Mouse (Mus musculus) neural tube, embryonic 11.5 days (tissue): ENCODE results near the gene Ap2m1. TPM values are rescaled to one million over a fixed set of nuclear protein-coding genes. Genes with fewer than 3 reads are reported as not detected.

Source experiments
- ATAC-seq: fragments of 200-750 bp; cut with Nextera tagmentation; 2 replicates; pipeline ENCODE4 v1.8.0; 2017; ENCODE audit warnings: moderate number of reproducible peaks, mild to moderate bottlenecking, moderate TSS enrichment, moderate library complexity; ENCODE audit not compliant: insufficient read depth, low FRiP score, low TSS enrichment
- DNase-seq: peaks from one replicate; pipeline ENCODE4 v3.0.0-alpha.2; 2015; ENCODE audit warnings: low spot score
- H3K27ac ChIP-seq: fragments of 300-500 bp; sonication (generic); 2 replicates; pipeline ENCODE4 v1.5.1; 2014; ENCODE audit warnings: low read depth, mild to moderate bottlenecking, low read length
- H3K27me3 ChIP-seq: fragments of 300-500 bp; sonication (generic); 2 replicates; pipeline ENCODE4 v1.6.1; 2014; ENCODE audit warnings: mild to moderate bottlenecking, low read length, mixed read lengths; ENCODE audit not compliant: control insufficient read depth, insufficient read depth
- H3K36me3 ChIP-seq: fragments of 300-500 bp; sonication (generic); 2 replicates; pipeline ENCODE4 v1.6.1; 2014; ENCODE audit warnings: mild to moderate bottlenecking, low read length, moderate library complexity, mixed read lengths; ENCODE audit not compliant: control insufficient read depth, insufficient read depth
- H3K4me1 ChIP-seq: fragments of 300-500 bp; sonication (generic); 2 replicates; pipeline ENCODE4 v1.6.1; 2014; ENCODE audit warnings: low read length, mixed read lengths; ENCODE audit not compliant: control insufficient read depth, insufficient read depth
- H3K4me2 ChIP-seq: fragments of 300-500 bp; sonication (generic); 2 replicates; pipeline ENCODE4 v1.6.1; 2014; ENCODE audit warnings: low read depth, mild to moderate bottlenecking, moderate library complexity
- H3K4me3 ChIP-seq: fragments of 300-500 bp; sonication (generic); 2 replicates; pipeline ENCODE4 v1.5.1; 2014; ENCODE audit warnings: low read depth, low read length
- H3K9ac ChIP-seq: fragments of 300-500 bp; sonication (generic); 2 replicates; pipeline ENCODE4 v1.6.1; 2014; ENCODE audit warnings: mild to moderate bottlenecking, low read length
- H3K9me3 ChIP-seq: fragments of 300-500 bp; sonication (generic); 2 replicates; pipeline ENCODE4 v1.6.1; 2016; ENCODE audit warnings: low read length; ENCODE audit not compliant: control insufficient read depth
- WGBS: fragments of 180-500 bp; shearing (Covaris S2); extraction: QIAGEN DNeasy Blood & Tissue Kit; methylation state at CpG from one replicate; pipeline ENCODE4 v1.1.7; 2014; 5-methylcytosine and 5-hydroxymethylcytosine counted together
- polyA plus RNA-seq: library from polyadenylated mRNA; unstranded; fragments of >200 nt; fragmentation: Nextera tagmentation; extraction: Ambion mirVana; gene quantifications from 2 replicates; pipeline ENCODE4 v1.2.1, GENCODE M21; 2014

The Ap2m1 gene
- polyA plus RNA-seq, 1 experiment from 2014 or later = 907 TPM

DNA sequence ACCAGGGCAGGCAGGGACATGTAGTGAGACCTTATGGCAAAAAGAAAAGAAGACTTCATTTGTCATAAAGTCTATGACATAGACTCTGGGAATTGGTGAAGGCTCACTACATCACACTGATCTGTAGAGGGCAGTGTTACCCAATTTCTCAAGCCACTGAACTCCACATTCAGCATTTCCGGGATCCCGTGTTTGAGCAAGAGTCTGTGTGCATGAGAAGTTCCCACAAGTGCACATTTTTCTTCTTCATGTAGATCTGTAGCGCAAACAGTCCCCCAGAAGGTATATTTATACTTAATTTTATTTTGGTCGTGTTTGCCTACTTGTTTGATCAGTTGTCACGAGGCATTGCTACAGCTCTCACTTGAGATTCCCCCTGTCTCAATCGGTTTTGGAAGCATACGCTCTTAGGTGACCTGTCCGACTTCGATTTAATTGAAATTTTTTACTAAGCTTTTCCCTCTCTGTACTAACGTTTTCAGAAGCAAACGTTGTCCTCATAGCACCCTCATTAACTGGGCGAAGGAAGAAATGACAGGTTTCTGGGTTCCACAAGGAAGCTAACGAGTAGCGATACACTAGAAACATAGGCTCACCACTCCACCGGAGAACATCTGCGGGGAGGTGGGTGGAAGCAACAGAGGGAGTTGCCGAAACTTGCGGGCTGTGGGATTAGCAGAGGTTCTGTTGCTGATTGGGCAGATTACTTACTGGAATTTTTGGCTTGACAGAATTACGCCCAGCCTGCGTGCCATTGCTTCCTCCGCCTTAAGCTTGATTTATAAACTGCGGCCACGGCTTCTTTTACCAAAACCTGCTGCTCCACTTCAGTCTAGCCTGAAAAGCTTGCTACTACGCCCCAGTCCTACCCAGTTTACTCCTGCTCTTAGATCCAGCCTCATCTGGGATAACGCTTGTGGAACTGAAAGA, 38.3 kb upstream of the Ap2m1 start:
- WGBS = 23% methylated on average over 25 of the region's 25 CpGs
- peak; percentile 62 for DNase-seq
- H3K9ac ChIP-seq = no peak overlapping the region
- H3K36me3 ChIP-seq = peaks cover 4% of the 10 kb centered on the region
- peaks cover 4% of the 10 kb centered on the region; the same call in 1 of the 2 replicates for H3K27me3 ChIP-seq
- no peaks in the 10 kb centered on the region for H3K9me3 ChIP-seq
- no peak overlapping the region for H3K27ac ChIP-seq
- peak overlapping the region; percentile 25 for H3K4me3 ChIP-seq
- H3K4me1 ChIP-seq = 0 out of 2 replicates have a peak, but pooled peaks cover 4% of the 10 kb centered on the region
- 0 out of 2 replicates have a peak, but pooled peaks have one; percentile 17 for ATAC-seq
- peak overlapping the region; percentile 45 for H3K4me2 ChIP-seq

DNA sequence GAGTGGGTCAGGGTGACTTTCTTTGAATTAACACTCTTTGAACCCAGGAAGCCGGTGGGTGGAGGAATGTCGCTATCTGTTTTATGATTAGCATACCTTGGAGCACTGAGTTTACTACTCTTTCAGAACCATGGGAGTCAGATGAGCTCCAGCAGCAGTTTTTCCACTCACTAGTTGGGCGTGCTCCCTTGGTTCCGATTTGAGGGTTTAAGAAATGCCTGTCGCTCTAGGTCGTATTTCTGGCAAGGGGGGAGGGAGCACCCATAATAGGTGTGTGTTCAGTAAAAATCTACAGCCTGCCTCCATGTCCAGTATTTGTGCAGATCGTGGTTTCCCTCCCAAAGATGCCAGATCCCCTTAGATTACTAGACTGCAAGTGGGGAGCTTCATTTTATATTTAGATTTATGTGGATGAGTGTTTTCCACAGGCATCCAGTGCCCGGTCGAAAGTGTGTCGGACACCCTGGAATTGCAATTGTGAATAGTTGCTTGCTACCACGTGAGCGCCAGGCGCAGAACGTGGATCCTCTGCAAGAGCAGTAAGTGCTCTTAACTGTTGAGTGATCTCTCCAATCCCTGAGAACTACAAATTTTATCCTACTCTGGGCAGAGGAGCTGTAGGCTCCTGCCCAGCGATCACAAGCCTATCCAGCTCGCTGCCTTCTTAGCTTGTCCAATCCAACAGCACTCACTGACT, 37.1 kb upstream of the Ap2m1 start:
- H3K4me2 ChIP-seq = peak overlapping the region; percentile 75
- no peak overlapping the region for H3K27ac ChIP-seq
- peak overlapping the region; percentile 94; the same call in 1 of the 2 replicates for H3K9ac ChIP-seq
- no peaks in the 10 kb centered on the region for H3K9me3 ChIP-seq
- H3K4me3 ChIP-seq = peak overlapping the region; percentile 89
- 10% methylated on average over 16 of the region's 16 CpGs for WGBS
- peak; percentile 3; the same call in 1 of the 2 replicates for ATAC-seq
- H3K4me1 ChIP-seq = 0 out of 2 replicates have a peak, but pooled peaks cover 4% of the 10 kb centered on the region
- DNase-seq = no peak
- H3K36me3 ChIP-seq = peaks cover 12% of the 10 kb centered on the region
- peaks cover 4% of the 10 kb centered on the region; the same call in 1 of the 2 replicates for H3K27me3 ChIP-seq

DNA sequence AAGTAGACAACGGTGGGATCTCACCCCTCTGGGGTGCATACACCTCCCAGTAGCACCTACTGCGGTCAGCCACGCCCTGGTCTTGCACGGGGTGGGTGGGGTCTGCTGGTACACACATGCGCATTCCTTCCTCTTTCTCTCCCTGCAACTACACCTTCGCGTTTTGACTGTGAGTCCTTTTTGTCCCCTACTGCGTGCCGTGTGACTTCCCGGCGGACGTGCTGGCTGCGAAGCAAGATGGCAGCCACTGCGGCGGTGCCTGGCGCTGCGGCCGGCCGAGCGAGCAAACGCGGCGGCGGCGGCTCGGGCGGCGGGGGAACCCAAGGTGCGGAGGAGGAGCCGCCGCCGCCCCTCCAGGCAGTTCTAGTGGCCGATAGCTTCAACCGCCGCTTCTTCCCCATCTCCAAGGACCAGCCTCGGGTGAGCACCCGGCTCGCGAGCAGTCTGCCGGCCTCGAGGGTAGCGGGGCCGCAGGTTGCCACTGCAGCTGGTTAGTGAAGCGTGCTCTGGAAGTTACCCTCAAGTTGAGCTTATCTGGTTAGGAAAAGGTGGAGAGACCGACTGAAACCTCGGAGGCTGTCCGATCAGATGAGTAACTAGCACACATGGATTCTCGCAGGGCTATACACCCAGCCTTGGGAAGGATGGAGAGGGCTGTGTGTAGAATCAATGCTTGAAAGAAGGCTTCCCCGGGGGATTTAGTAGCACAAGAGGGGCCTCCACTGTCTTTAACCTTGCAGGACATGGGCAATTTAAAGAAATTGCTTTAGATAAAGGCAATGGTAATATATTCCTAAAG, 36.4 kb upstream of the Ap2m1 start, which contains the start of gene Eif2b5:
Gene Eif2b5, plus strand, starts transcription at position 141 of the 799 bp plus-strand sequence.
- WGBS = under 1% methylated on average over 49 of the region's 49 CpGs
- peak; percentile 88 for DNase-seq
- Histone ChIP-seq H3K4me1 (0 out of 2 replicates have a peak, but pooled peaks cover 4% of the 10 kb centered on the region), H3K4me3 (peak within 1 kb of the TSS; percentile 89), H3K36me3 (peaks cover 18% of the 10 kb centered on the region), H3K4me2 (peak within 1 kb of the TSS; percentile 75), H3K9me3 (no peaks in the 10 kb centered on the region), H3K9ac (peak within 1 kb of the TSS; percentile 94), H3K27ac (peak within 1 kb of the TSS; percentile 56; the same call in 1 of the 2 replicates), H3K27me3 (peaks cover 4% of the 10 kb centered on the region; the same call in 1 of the 2 replicates)
- ATAC-seq = peak; percentile 92

DNA sequence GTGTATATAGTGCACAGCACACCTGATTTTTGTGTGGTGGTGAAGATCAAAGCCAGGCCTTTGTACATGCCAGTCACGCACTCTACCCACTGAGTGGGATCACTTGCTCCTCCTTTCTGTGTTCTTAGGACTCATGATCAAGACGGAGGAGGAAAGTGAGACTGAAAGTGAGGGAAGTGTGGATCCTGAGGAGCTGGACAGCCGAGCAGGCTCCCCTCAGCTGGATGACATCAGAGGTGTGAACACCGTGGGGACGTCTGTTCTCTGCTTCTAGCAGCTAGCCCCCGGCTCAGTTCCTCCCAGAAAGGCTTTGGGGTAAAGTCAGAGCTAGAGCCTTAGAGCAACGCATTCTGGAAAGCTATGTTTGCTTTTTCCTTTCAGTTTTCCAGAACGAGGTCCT, 29.3 kb upstream of the Ap2m1 start:
- H3K27ac ChIP-seq = no peak overlapping the region
- H3K9me3 ChIP-seq = no peaks in the 10 kb centered on the region
- ATAC-seq (no peak), DNase-seq (no peak)
- no peak overlapping the region for H3K4me2 ChIP-seq
- no peaks in the 10 kb centered on the region for H3K27me3 ChIP-seq
- no peaks in the 10 kb centered on the region for H3K4me1 ChIP-seq
- 82% methylated on average over 8 of the region's 8 CpGs for WGBS
- no peak overlapping the region for H3K9ac ChIP-seq
- H3K4me3 ChIP-seq = no peak overlapping the region
- peaks cover 45% of the 10 kb centered on the region for H3K36me3 ChIP-seq

DNA sequence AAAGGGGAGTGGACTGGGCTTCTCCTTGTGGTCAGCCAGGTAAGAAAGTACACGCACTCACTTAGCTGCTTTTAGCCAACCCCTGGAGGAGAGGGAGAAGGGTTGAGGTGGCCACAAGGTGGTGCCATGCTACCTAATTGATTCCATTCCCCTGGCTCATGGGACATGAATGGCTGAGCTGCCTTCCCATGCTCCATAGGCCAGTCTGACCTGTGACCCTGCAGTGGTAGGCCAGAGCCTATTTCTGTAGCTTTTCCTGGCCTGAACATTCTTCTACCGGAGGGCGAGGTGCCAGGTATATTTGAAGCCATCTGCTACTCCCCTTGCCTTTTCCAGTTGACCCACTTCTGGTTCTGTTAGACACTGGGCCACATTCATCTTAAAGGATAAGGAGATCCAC, 25.9 kb upstream of the Ap2m1 start:
- Histone ChIP-seq H3K27ac (no peak overlapping the region), H3K4me2 (no peak overlapping the region), H3K27me3 (no peaks in the 10 kb centered on the region), H3K4me1 (no peaks in the 10 kb centered on the region), H3K9me3 (no peaks in the 10 kb centered on the region), H3K9ac (no peak overlapping the region), H3K4me3 (no peak overlapping the region), H3K36me3 (peaks cover 27% of the 10 kb centered on the region)
- WGBS = 89% methylated on average over 3 of the region's 3 CpGs
- ATAC-seq = no peak
- DNase-seq = peak; percentile 38

DNA sequence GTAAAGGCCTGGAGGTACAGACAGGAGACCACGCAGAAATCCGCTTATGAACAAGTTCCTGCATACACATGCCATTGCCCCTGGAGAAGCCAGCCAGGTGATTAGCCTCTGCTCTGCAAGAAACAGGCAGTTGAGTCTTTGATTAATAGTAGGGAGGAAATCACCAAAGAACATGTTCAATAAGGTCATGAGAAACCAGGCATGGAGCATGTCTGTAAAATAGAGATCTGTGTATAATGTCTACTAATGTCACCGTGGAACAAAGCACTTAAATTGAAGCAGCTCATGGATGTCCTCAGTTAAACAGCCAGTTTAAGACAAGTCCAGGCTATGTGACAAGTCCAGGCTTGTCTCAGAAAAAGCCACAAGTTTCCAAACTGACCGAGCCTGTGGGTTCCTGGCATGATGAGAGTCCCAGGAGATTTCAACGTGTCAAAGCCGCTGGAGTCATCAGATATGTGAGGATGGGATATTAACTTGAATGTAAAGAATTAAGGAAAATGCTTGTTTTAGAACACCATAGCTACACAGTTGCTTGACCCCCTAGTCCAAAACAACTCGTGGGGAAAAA, 23.9 kb upstream of the Ap2m1 start:
- no peak overlapping the region for H3K4me3 ChIP-seq
- no peak overlapping the region for H3K9ac ChIP-seq
- no peaks in the 10 kb centered on the region for H3K27me3 ChIP-seq
- H3K36me3 ChIP-seq = peaks cover 16% of the 10 kb centered on the region
- H3K9me3 ChIP-seq = no peaks in the 10 kb centered on the region
- DNase-seq (no peak), ATAC-seq (no peak)
- WGBS = 89% methylated on average over 7 of the region's 7 CpGs
- no peak overlapping the region for H3K27ac ChIP-seq
- H3K4me1 ChIP-seq = peaks cover 2% of the 10 kb centered on the region; the same call in 1 of the 2 replicates
- H3K4me2 ChIP-seq = no peak overlapping the region

DNA sequence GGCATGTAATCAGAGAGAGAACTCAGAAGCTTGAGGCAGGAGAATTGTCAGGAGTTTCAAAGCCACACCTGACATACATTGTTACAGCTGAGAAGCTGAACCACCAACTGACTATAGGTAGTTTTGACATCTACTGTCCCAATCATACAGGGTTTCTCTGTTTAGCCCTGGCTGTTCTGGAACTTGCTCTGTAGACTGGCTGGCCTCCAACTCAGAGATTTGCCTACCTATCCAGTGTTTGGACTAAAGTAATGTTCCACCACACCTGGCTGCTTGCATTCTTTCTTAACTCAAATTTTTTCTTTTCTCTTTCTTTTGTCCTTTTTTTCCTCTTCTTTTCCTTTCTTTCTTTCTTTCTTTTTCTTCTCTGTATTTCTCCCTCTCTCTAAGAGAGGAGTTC, 19.2 kb upstream of the Ap2m1 start:
- Histone ChIP-seq H3K27ac (0 out of 2 replicates have a peak overlapping the region, but pooled peaks have one; percentile 83), H3K4me3 (peak overlapping the region; percentile 97), H3K36me3 (peaks cover 6% of the 10 kb centered on the region; the same call in 1 of the 2 replicates), H3K9me3 (no peaks in the 10 kb centered on the region), H3K4me1 (peaks cover 10% of the 10 kb centered on the region; the same call in 1 of the 2 replicates), H3K4me2 (peak overlapping the region; percentile 48), H3K27me3 (no peaks in the 10 kb centered on the region), H3K9ac (peak overlapping the region; percentile 97; the same call in 1 of the 2 replicates)
- DNase-seq (no peak), ATAC-seq (no peak)
